Mouse (Mus musculus) forebrain, embryonic 16.5 days (tissue): Measurements from ENCODE around the gene Spata13. TPM values are rescaled to one million over a fixed set of nuclear protein-coding genes. Genes with fewer than 3 reads are reported as not detected.

Experiments
- ATAC-seq: fragments of 200-750 bp; cut with Nextera tagmentation; 2 replicates; pipeline ENCODE4 v1.8.0; 2017; ENCODE audit warnings: mild to moderate bottlenecking, moderate library complexity
- H3K27ac ChIP-seq: fragments of 300-500 bp; sonication (generic); 2 replicates; pipeline ENCODE4 v1.5.1; 2014; ENCODE audit warnings: low read length, control low read depth
- H3K27me3 ChIP-seq: fragments of 300-500 bp; sonication (generic); replicated peaks from 2 replicates; pipeline ENCODE4 v1.6.1; 2014; ENCODE audit warnings: low read length; ENCODE audit not compliant: control insufficient read depth, insufficient read depth
- H3K36me3 ChIP-seq: fragments of 300-500 bp; sonication (generic); 2 replicates; pipeline ENCODE4 v1.6.1; 2014; ENCODE audit not compliant: control insufficient read depth, insufficient read depth
- H3K4me1 ChIP-seq: fragments of 300-500 bp; sonication (generic); replicated peaks from 2 replicates; pipeline ENCODE4 v1.6.1; 2014; ENCODE audit warnings: low read length; ENCODE audit not compliant: control insufficient read depth, insufficient read depth
- H3K4me2 ChIP-seq: fragments of 300-500 bp; sonication (generic); 2 replicates; pipeline ENCODE4 v1.6.1; 2014; ENCODE audit warnings: mild to moderate bottlenecking, low read length, control low read depth
- H3K4me3 ChIP-seq: fragments of 300-500 bp; sonication (generic); replicated peaks from 2 replicates; pipeline ENCODE4 v1.5.1; 2014; ENCODE audit warnings: mild to moderate bottlenecking, low read length, control low read depth
- H3K9ac ChIP-seq: fragments of 300-500 bp; sonication (generic); replicated peaks from 2 replicates; pipeline ENCODE4 v1.6.1; 2014; ENCODE audit warnings: low read depth, low read length, control low read depth
- H3K9me3 ChIP-seq: fragments of 300-500 bp; sonication (generic); 2 replicates; pipeline ENCODE4 v1.6.1; 2016; ENCODE audit warnings: low read length; ENCODE audit not compliant: control insufficient read depth
- WGBS: fragments of 180-500 bp; shearing (Covaris S2); extraction: QIAGEN DNeasy Blood & Tissue Kit; methylation state at CpG from one replicate; pipeline ENCODE4 v1.1.7; 2014; 5-methylcytosine and 5-hydroxymethylcytosine counted together
- polyA plus RNA-seq: library from polyadenylated mRNA; unstranded; fragments of >200 nt; fragmentation: Nextera tagmentation; extraction: Ambion mirVana; gene quantifications from 2 replicates; pipeline ENCODE4 v1.2.1, GENCODE M21; 2015

The Spata13 gene
- polyA plus RNA-seq, 1 experiment from 2014 or later = 41.8 TPM

DNA sequence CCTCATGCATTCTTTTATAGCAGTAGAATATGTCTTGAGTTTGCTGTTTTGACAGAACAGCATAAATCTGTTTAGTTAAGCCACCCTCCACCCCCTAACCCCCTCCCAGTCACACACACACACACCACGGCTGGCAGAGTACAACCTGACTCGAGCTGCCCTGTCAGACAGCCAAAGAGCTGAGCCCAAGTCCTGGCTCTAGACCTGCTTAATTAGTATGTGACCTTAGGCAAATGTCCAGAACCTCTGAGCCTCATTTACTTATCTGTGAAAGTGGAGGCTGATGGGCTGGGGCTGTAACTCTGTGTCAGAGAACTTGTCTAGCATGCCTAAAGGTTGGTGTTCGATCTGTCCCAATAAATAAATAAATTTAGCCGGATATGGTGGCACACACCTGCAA is 26.1 kb upstream of the Spata13 start:
- Histone ChIP-seq H3K4me2 (no peak overlapping the region), H3K9ac (no peak overlapping the region), H3K4me1 (no peaks in the 10 kb centered on the region; the same call in 1 of the 2 replicates), H3K27ac (no peak overlapping the region), H3K27me3 (no peaks in the 10 kb centered on the region), H3K4me3 (no peak overlapping the region), H3K9me3 (no peaks in the 10 kb centered on the region), H3K36me3 (no peaks in the 10 kb centered on the region)
- 73% methylated on average over 4 of the region's 4 CpGs for WGBS
- no peak for ATAC-seq

DNA sequence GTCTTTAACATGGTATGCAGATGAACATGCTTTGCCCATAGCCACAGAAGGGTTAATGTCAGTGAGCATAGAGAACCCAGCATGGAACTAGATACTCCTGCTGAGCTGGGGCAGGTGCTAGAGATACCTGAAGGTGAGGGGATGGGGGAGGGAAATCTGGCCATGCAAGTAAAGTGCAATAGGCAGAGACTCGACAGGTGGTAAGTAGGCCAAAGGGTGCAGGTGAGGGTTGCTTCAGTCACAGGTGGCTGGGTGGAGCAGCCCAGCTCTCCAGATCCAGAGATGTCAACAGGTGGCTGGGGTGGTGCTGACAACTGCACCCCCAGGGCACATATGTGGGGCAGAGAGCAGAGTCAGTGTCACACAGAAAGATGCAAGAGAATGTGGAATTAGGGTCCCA is 24.6 kb upstream of the Spata13 start:
- no peaks in the 10 kb centered on the region; the same call in 1 of the 2 replicates for H3K4me1 ChIP-seq
- no peak overlapping the region for H3K9ac ChIP-seq
- H3K36me3 ChIP-seq = no peaks in the 10 kb centered on the region
- H3K9me3 ChIP-seq = no peaks in the 10 kb centered on the region
- no peak overlapping the region for H3K4me3 ChIP-seq
- no peak for ATAC-seq
- WGBS = 91% methylated on average over 1 of the region's 1 CpGs
- no peak overlapping the region for H3K27ac ChIP-seq
- H3K4me2 ChIP-seq = no peak overlapping the region
- no peaks in the 10 kb centered on the region for H3K27me3 ChIP-seq

DNA sequence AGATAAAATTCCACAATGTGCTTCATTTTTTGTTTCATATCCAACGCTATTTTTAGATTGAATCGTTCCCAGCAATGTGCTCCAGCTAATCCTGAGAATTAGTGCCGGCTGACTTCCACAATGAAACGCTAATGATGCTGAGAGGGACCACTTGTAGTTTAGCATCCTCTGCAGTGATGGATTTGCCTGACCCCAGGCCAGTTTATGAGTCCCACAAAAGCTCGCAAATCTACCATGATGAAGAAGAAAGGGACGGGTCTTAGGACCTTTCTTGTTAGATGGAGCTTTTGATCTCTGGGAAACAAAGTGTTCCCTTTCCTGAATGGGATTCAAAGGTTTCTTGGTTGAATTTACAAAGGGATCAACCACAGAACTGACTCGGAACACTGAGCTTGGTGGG is 21.1 kb upstream of the Spata13 start:
- Histone ChIP-seq H3K27ac (no peak overlapping the region), H3K36me3 (no peaks in the 10 kb centered on the region), H3K4me1 (no peaks in the 10 kb centered on the region), H3K4me3 (no peak overlapping the region), H3K4me2 (no peak overlapping the region), H3K9me3 (no peaks in the 10 kb centered on the region), H3K9ac (no peak overlapping the region), H3K27me3 (no peaks in the 10 kb centered on the region)
- no peak for ATAC-seq
- WGBS = 6% methylated on average over 7 of the region's 7 CpGs

DNA sequence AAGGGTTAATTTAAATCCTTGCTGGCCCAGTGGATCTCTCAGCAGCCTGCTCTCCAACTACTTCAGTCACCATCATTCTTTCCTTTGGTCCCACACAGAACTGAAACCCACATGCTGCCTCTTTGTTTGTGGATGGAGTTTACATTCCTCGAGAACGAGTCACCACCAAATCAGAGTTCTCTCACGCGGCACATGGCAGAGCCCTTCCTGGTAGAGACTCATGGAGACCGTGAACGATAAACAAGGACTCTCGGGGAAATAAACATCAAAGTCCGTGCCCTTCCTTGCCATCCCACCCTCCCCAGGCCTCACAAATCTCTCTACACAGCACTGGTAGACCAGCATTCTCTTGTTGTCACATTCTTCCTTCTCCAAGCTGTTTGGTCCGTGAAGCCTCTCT is 12.7 kb upstream of the Spata13 start:
- no peaks in the 10 kb centered on the region for H3K9me3 ChIP-seq
- H3K27me3 ChIP-seq = no peaks in the 10 kb centered on the region
- no peak overlapping the region for H3K4me3 ChIP-seq
- no peaks in the 10 kb centered on the region for H3K4me1 ChIP-seq
- no peak overlapping the region for H3K9ac ChIP-seq
- H3K36me3 ChIP-seq = no peaks in the 10 kb centered on the region
- WGBS = 69% methylated on average over 9 of the region's 9 CpGs
- no peak overlapping the region for H3K27ac ChIP-seq
- no peak overlapping the region for H3K4me2 ChIP-seq
- no peak for ATAC-seq

DNA sequence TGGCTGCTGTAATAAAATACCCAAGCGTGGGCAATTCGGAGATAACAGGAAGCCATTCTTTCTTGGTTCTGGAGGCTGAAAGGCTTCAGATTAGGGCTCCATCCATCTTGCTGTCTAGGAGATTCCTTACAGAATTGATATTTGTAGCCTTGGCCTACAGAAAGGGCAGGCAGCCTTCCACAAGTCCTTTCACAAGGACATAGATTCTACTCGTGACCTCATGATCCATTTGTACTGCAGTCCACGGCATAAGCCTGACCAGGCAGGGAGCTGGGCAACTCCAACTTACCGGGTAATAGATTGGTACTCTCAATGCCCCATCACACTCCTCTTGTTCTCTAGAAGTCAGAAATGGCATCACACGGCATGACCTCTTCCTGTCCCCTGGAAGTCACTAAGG is 8.3 kb upstream of the Spata13 start:
- no peaks in the 10 kb centered on the region for H3K27me3 ChIP-seq
- no peak overlapping the region for H3K4me2 ChIP-seq
- WGBS = 90% methylated on average over 6 of the region's 6 CpGs
- H3K4me1 ChIP-seq = no peaks in the 10 kb centered on the region
- no peak for ATAC-seq
- H3K9ac ChIP-seq = no peak overlapping the region
- no peaks in the 10 kb centered on the region for H3K9me3 ChIP-seq
- H3K27ac ChIP-seq = no peak overlapping the region
- no peak overlapping the region for H3K4me3 ChIP-seq
- H3K36me3 ChIP-seq = no peaks in the 10 kb centered on the region

DNA sequence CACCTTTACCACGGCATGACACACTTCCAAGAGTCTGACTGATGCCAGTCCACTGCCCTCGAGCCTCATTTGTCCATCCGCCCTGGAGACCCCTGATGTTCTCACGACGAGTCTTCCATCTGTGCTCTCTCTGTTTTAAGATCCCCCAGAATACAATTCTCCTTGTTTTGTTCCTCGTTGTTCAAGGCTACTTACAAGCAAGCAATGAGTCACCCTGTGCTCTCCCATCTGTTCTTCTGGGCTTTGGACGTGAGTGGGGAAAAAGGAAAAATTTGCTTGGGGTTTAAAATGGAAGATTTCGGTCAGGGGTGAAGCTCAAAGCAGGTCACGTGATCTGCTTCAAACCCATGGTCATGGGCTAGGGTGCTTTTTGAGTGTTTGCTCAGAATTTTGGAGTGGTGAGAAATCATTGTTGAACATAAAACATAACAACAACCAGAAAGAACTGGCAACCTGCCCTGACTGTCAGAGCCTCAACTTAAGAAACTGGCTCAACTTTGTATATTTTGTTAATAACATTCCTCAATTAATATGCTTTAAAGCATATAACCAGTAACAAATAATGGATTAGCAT is 3.8 kb upstream of the Spata13 start:
- ATAC-seq = no peak
- H3K27me3 ChIP-seq = no peaks in the 10 kb centered on the region
- no peaks in the 10 kb centered on the region for H3K36me3 ChIP-seq
- H3K4me3 ChIP-seq = no peak overlapping the region
- 74% methylated on average over 9 of the region's 9 CpGs for WGBS
- no peak overlapping the region for H3K4me2 ChIP-seq
- no peaks in the 10 kb centered on the region for H3K9me3 ChIP-seq
- H3K4me1 ChIP-seq = peaks cover 5% of the 10 kb centered on the region; the same call in 1 of the 2 replicates
- no peak overlapping the region for H3K9ac ChIP-seq
- H3K27ac ChIP-seq = no peak overlapping the region; the same call in 1 of the 2 replicates

DNA sequence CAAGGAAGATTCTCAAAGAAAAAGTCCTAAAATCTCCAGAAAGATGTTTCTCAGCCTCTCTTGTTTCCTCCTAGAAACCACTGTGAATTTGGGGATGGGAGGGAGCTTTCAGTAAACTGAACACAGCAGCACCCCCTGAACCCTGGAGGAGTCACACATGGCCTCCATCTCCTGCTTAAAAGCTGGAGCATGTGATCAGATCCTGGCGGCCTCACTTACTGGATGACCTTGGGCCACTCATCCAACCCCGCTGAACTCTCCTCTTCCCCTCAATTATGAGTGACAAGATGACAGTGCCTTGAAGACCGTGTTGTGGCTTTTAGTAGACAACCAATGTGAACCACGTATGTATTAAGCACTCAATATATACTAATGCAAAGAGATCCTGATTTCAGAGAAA is 2.8 kb upstream of the Spata13 start:
- Histone ChIP-seq H3K4me2 (no peak overlapping the region), H3K9me3 (no peaks in the 10 kb centered on the region), H3K27me3 (no peaks in the 10 kb centered on the region), H3K4me3 (no peak overlapping the region), H3K27ac (no peak overlapping the region), H3K9ac (no peak overlapping the region), H3K4me1 (peaks cover 13% of the 10 kb centered on the region), H3K36me3 (no peaks in the 10 kb centered on the region)
- 89% methylated on average over 4 of the region's 4 CpGs for WGBS
- no peak for ATAC-seq

DNA sequence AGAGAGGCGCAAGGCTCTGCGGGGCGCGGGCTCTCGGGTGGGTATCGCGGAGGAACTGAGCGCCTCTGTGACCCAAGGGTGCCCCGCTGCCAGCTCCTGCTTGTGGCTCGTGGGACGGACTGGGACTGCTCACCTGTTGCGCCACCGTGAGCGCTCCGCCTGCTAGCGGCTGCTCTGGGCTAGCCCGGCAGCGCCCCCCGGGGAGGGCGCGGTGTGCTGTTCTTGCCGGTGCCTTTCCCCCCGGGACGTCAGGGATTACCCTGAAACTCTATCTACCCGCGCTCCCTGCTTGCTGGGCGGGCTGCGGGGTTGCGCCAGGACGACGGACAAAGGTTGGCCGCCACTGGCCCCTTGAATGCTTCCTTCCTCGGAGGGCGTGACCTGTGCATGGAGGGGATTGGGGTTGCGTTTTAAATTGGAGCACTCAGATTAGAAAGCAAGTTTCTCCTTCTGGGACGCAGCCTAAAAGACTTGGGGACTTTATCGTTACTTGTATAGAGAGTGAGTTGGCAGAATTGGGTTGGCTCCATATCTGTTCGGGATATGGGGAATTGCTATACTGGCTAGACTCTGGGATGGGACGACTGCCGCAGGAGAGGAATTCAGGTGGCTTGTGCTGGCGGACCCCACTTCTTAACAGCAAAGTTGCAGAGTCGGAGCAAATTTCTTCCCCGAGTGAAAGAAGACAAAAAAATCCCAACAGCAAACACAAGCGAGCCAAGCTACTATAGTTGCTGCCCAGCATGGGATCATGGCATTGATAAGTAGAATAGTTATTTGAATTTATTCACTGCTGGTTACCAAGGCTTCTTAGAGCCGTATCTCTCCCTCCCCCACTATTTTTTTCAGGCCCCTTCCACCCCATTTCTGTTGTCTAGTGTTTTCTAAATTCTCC is 1.3 kb downstream of the Spata13 start:
- Histone ChIP-seq H3K36me3 (no peaks in the 10 kb centered on the region), H3K9ac (peak overlapping the region; percentile 71), H3K27me3 (no peaks in the 10 kb centered on the region), H3K27ac (peak overlapping the region; percentile 6; the same call in 1 of the 2 replicates), H3K9me3 (no peaks in the 10 kb centered on the region), H3K4me1 (peaks cover 36% of the 10 kb centered on the region), H3K4me3 (peak overlapping the region; percentile 82), H3K4me2 (peak overlapping the region; percentile 79)
- WGBS = under 1% methylated on average over 45 of the region's 45 CpGs
- ATAC-seq = peak; percentile 56

DNA sequence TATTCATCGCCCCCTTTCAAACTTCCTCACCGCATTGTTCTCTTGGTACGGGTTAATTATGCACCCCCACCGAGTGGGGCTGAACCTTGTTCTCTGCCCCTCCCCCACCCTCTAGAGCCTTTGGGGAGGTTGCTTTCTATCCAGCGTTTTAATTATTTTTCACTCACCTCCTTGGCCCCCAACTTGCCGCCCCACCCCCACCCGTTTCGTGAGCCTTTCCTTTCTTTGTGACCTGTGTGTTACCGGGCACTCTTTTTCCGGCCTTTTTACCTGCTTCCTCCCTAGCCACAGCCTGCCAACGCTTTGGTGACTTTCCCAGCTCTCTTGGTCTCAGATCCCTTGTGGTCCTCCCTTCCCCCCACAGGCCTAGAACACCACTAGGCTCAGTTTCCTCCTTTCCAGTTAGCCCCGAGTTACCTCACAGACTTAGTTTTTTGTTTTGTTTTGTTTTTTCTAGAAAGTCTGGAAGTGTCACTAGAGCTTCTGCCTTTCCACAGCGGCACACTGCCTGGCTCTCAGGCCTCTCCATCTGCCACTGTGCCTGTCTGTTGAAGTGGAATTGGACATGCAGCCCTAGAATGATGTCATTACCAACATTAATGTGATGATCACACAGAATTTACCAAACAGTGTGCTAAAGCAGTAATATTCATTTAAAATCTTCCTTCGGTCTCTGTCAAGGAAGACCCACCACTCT is 2.3 kb downstream of the Spata13 start:
- Histone ChIP-seq H3K4me3 (peak overlapping the region; percentile 82), H3K27ac (no peak overlapping the region), H3K9me3 (no peaks in the 10 kb centered on the region), H3K27me3 (no peaks in the 10 kb centered on the region), H3K36me3 (no peaks in the 10 kb centered on the region), H3K4me2 (peak overlapping the region; percentile 79), H3K9ac (peak overlapping the region; percentile 24), H3K4me1 (peaks cover 40% of the 10 kb centered on the region)
- no peak for ATAC-seq
- 3% methylated on average over 14 of the region's 14 CpGs for WGBS
